Mouse (Mus musculus): Measurements from ENCODE around the gene Slc22a14. TPM values are rescaled to one million over a fixed set of nuclear protein-coding genes. Genes with fewer than 3 reads are reported as not detected.

Gene Slc22a14
- polyA plus RNA-seq (2015; fragmentation: Nextera tagmentation; extraction: Ambion mirVana), result 0.08 and 0.16 TPM in 2 replicates

DNA sequence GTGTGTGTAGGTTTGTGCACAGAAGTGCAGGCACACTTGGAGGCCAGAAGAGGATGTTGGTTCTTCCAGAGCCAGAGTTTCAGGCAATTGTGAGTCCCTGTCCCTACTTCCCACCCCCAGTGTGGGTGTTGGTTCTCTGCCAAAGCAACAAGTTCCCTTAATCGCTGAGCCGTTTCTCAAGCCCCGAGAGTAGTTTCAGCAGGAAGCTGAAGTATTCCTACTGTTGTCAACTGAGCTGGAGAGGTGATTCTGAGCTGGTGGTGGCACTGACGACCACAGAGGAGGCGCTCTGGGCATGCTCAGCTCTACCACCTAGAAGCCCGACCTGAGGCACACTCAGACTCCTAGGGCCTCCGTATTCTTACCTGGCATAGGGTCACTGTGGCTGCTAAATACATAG lies at the start of gene Slc22a14:
Slc22a14 (minus strand) TSS at position 270 of the 400 bp plus-strand sequence.

DNA sequence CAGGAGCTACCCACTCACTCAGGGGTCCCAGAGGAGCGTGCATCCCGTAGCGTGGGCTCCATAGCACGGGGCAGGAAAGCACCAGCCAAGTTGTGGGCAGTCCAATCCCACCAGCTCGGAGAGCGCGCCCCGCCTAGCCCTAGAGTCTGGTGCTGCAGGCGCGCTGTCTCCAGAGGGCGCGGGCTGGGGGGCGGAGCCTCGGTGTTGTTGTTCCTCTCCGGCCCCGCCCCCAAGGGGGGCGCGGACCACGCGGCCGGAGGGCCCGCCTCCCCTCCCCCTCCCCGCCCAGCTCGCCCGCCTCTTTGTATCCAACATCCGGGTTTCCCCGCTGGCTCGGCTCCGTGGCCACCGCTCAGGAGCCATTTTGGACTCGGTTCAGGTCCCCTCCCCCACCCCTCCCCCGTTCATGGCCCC lies 36.5 kb upstream of the Slc22a14 start, which contains the start of gene Acvr2b:
Acvr2b (plus strand) TSS at position 318 of the 414 bp plus-strand sequence.

GRCm38 (mm10) chr9:119357331-119358057 lies 7.9 kb downstream of the Slc22a14 start, which contains the start of gene Xylb:
TSS of gene Xylb (plus strand) at chr9:119357381.

GRCm38 (mm10) chr9:119340909-119341816 lies 24.2 kb downstream of the Slc22a14 start, which contains the start of gene Myd88:
TSS of gene Myd88 (minus strand) at chr9:119341411.

DNA sequence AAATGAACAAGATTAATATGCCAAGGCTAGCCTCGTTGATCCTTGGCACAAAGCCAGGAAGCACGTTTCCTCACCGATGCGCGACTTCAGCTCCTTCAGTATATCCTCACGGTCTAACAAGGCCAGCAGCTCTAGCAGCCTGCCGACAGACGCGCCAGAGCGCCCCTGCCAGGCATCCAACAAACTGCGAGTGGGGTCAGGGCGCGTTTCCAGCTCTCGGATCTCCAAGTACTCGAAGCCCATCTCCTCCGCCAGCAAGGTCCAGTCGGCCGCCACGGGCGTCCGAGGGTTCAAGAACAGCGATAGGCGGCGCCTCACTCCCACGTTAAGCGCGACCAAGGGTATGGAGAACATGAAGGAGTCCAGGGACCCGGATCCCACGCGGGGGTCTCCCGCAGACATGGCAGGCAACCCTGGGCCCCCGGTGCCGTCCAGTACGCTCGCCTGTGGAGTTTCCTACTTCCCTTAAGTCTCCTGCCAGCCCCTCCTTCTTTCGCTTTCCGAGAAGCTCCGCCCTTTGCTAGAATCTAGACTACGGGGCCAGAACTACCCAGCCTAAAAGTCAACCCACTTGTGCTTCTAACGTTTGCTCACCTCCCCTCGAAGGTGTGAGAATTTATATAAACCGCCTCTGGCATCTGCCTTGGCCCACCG lies 25.7 kb downstream of the Slc22a14 start, which contains the start of gene Acaa1a:
Acaa1a (plus strand) TSS at position 119 of the 654 bp plus-strand sequence.

DNA sequence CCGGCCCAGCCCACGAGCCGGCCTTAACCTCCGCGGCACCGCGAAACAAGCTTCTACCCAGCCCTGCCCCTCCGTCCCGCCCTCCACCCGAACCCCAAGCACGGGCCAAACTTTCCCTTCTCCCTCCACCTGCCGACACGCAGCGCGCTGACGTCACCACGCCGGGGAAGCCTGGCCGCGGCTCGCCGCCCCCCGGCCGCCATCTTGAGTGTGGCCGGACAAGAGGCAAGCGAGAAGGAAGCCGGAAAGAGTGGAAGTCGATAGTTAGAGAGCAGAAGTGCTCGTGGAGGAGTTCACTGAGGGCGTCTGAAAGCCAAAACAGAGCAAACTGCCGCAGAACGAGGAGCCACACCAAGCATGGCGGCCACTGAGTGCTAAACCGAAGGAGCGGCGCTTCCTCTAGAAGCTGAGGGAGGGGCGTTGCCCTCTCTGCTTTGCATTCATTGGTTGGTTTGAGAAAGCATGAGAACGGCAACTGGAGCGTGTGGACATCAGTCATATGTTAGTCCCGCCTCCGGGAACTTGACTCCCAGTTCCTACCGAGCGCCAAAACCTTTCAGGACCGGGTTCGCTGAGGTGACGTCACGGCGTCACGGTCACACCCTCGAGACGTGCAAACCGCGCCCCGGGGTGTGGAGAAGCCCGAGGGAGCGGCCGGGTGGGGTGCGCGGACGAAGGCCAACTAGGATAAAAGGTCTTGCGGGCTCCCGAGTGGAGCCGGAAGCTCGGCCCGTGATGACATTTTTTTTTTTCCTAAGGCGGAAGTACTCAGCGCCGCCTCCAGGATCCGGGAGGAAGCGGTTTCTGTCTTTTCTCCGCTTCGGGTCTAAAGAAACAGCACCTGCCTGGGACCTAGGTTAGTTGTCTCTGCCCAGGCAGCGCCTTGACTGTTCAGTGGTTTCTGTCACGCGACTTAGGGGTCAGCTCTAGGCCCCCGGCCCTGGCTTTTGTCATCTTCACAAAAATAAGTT lies 42.8 kb downstream of the Slc22a14 start, which contains the start of gene Oxsr1:
Oxsr1 (minus strand) TSS at position 139 of the 971 bp plus-strand sequence.

DNA sequence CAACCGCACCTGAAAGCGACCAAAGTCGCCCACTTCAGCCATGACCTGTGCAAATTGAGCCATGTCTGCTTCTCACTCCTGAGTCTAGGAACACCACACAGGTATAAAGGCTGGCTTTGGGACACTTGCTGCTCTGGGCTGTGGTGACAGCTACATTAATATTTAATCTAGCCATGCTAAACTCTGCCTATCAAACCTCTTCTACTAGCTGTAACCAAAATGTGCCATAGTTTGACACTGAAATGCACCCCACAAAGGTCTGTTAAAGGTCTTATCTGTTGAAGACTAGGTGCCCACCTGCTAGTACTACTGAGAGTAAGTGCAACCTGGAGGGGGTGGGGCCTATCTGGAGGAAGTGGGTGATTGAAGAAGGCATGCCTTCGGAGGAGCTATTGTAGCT lies 156.4 kb downstream of the Slc22a14 start, which contains the start of gene Slc22a13:
Slc22a13 (minus strand) TSS at position 101 of the 400 bp plus-strand sequence.

DNA sequence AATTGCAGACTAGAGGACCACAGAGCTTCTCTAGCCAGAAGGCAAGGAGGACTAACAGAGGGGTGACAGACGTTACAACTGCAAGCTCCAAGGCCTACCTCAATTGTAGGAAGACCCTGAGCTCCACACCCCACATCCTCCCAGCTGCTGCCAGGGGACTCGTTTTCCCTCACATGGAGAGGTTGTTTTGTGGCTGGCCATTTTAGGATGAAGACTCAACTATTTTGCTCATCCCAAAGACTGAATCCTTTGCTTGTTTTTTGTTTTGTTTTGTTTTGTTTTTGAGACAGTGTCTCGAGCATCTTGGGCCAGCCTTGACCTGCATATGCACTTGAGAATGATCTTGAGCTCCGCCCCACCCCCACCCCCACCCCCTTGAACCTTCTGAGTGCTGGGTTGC lies 206.5 kb downstream of the Slc22a14 start, which contains the start of gene Gm47289:
Gm47289 (plus strand) TSS at position 301 of the 400 bp plus-strand sequence.

DNA sequence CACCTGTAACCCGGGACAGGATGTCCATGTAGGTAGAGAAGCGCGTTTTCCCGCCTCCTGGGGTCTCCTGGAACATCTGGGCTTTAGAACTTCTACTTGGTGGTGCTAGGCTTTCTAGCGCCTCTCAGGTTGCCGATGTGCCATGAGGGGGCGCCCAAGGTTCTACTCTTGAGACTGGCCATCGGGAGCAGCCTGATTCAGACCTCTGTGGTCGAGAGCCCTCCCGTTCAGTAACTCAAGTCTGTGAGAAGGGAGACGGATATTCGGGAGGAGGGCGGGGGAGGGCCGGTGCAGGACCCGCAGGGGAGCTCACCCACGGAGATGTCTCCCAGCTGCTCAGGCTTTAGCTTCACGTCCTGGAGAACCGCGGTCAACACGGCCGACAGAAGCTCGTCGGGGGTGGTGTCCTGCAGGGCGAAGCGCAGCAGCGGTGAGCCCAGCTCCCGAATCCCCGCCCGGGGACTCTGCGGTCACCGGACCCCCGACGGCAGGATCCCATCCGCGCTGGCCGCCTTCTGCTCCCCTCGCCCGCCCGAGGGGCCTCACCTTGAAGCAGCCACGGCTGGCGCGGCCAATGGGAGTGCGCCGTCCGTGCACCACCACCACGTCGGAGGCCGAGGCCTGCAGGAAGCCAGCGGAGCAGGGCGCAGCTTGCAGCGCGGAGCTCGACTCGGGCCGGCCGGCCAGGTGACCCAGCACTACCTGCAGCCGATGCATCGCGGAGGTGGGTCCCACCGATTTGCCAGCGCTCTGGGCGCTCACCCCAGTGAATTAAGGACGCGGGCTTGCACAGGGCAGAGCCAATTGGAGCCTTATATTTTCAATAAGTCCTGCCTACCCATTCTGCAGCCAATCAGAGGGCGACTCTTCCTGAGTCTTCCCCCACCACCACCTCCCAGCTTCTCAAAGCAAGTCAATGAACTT lies 208.8 kb downstream of the Slc22a14 start, which contains the start of gene Acaa1b:
Acaa1b (minus strand) TSS at position 816 of the 924 bp plus-strand sequence.

Other genes with a start within 250 kb of the Slc22a14 start
- 0.51 and 0.79 TPM in 2 replicates for gene Acaa1b, start 208.5 kb downstream of the Slc22a14 start, polyA plus RNA-seq (2015; fragmentation: Nextera tagmentation; extraction: Ambion mirVana)
- not detected in 2 replicates for gene Gm47289, start 206.4 kb downstream of the Slc22a14 start, polyA plus RNA-seq (2015; fragmentation: Nextera tagmentation; extraction: Ambion mirVana)
- gene Slc22a13, start 156.5 kb downstream of the Slc22a14 start, polyA plus RNA-seq (2015; fragmentation: Nextera tagmentation; extraction: Ambion mirVana), result not detected in 2 replicates
- 6.8 and 7.3 TPM in 2 replicates for gene Oxsr1, start 43.1 kb downstream of the Slc22a14 start, polyA plus RNA-seq (2015; fragmentation: Nextera tagmentation; extraction: Ambion mirVana)
- gene Acaa1a, start 25.9 kb downstream of the Slc22a14 start, polyA plus RNA-seq (2015; fragmentation: Nextera tagmentation; extraction: Ambion mirVana), result 31.2 and 40.4 TPM in 2 replicates
- 33.6 and 36.9 TPM in 2 replicates for gene Myd88, start 24.1 kb downstream of the Slc22a14 start, polyA plus RNA-seq (2015; fragmentation: Nextera tagmentation; extraction: Ambion mirVana)
- gene Xylb, start 8.2 kb downstream of the Slc22a14 start, polyA plus RNA-seq (2015; fragmentation: Nextera tagmentation; extraction: Ambion mirVana), result 1.3 and 2.3 TPM in 2 replicates
- 3.8 and 4.3 TPM in 2 replicates for gene Acvr2b, start 36.6 kb upstream of the Slc22a14 start, polyA plus RNA-seq (2015; fragmentation: Nextera tagmentation; extraction: Ambion mirVana)
- 6.6 and 7.0 TPM in 2 replicates for gene Exog, start 79.4 kb upstream of the Slc22a14 start, polyA plus RNA-seq (2015; fragmentation: Nextera tagmentation; extraction: Ambion mirVana)
- 0.06 and 0.08 TPM in 2 replicates for gene Scn5a, start 213.5 kb upstream of the Slc22a14 start, polyA plus RNA-seq (2015; fragmentation: Nextera tagmentation; extraction: Ambion mirVana)

Measured in spleen, postnatal 0 days (tissue).